Mouse (Mus musculus): ENCODE data around the gene Astn1. TPM values are rescaled to one million over a fixed set of nuclear protein-coding genes. Genes with fewer than 3 reads are reported as not detected.

Gene Astn1
- polyA plus RNA-seq, 1 experiment from 2014 or later: 2.6 TPM

DNA sequence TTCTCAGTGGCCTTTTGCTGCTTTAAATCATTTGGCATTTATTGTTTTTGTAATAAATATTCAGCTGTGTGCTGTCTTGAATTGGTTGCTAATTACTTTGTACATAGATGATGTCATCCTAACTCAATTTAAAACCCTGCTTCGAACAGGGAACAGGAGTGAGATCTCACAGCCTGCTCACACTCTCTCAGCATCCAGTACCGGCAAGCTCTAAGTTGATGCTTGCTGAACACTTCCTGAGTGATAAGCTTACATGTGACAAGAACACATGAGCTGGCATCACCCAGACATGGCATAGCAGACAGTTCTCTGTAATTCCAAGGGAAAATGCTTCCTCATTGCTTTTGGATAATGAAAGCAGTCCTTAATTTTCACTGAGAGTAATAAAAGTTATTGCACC lies 38.8 kb downstream of the Astn1 start:
- no peaks in the 10 kb centered on the region for H3K4me1 ChIP-seq (ENCODE audit: control insufficient read depth, insufficient read depth, low read length)
- ATAC-seq (replicated peaks; ENCODE audit: insufficient number of reproducible peaks, low FRiP score, low TSS enrichment): no peak
- WGBS (ENCODE audit: insufficient replicate concordance): 46% methylated on average over 2 of the region's 2 CpGs
- no peaks in the 10 kb centered on the region for H3K9me3 ChIP-seq (replicated peaks; ENCODE audit: control insufficient read depth, low read length)
- H3K36me3 ChIP-seq (ENCODE audit: control insufficient read depth, insufficient read depth, low read length): no peaks in the 10 kb centered on the region
- no peak overlapping the region for H3K4me3 ChIP-seq (ENCODE audit: low read depth, low read length)
- no peaks in the 10 kb centered on the region for H3K27me3 ChIP-seq (ENCODE audit: control insufficient read depth, insufficient read depth, low read length)
- H3K27ac ChIP-seq (ENCODE audit: low read depth, low read length): no peak overlapping the region
- H3K9ac ChIP-seq (ENCODE audit: low read depth, low read length): no peak overlapping the region
- no peak overlapping the region for H3K4me2 ChIP-seq

DNA sequence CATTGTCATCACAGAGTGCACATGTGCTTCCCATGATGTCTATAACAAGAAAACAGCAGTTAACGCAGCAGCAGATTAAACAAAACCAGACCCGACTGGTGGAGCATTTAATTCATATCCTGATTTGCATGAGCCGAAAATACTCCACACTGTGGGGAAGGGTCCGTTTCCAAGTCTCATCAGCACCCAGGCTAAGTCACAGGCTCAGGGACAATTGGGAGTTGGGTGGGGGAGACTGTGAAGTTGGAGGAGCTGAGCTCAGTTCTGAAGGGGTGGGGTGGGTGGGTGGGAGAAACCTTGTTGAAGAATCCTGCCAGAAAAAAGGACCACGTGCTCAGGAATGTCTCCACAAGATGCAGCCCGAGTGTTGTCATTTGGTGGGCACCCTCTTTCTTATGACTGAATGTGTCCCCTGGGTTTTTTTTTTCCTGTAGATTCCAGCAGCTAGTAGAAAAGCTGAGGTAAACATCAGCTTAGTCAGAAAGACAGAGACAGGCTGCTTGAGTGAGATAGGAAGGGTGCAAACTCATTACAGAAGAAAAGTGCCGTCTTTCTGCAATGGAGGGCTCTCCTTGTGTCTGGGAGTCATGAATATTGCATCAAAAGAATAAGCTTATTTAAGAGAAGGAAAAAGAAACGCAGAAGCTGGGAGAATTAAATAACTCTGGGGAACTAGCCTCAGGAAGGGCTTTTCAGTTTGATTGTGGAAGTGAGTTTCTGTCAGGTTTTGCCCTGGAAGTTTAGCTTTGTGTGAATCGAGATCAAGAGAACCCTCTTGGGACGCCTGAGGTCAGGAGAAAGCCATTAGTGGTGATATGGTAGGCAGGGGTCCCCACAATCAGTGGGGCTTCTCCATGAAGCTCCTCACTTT lies 44.1 kb downstream of the Astn1 start:
- no peak overlapping the region for H3K27ac ChIP-seq (ENCODE audit: low read depth, low read length)

GRCm38 (mm10) chr1:158408124-158408523 lies 46.1 kb downstream of the Astn1 start:
- Histone ChIP-seq H3K9me3 (replicated peaks; ENCODE audit: control insufficient read depth, low read length) (no peaks in the 10 kb centered on the region), H3K36me3 (ENCODE audit: control insufficient read depth, insufficient read depth, low read length) (no peaks in the 10 kb centered on the region), H3K9ac (ENCODE audit: low read depth, low read length) (no peak overlapping the region), H3K27ac (ENCODE audit: low read depth, low read length) (no peak overlapping the region), H3K4me1 (ENCODE audit: control insufficient read depth, insufficient read depth, low read length) (no peaks in the 10 kb centered on the region), H3K4me3 (ENCODE audit: low read depth, low read length) (no peak overlapping the region), H3K27me3 (ENCODE audit: control insufficient read depth, insufficient read depth, low read length) (no peaks in the 10 kb centered on the region), H3K4me2 (no peak overlapping the region)
- no peak for ATAC-seq (replicated peaks; ENCODE audit: insufficient number of reproducible peaks, low FRiP score, low TSS enrichment)
- 74% methylated on average over 2 of the region's 2 CpGs for WGBS (ENCODE audit: insufficient replicate concordance)

More for the DNA sequence above, 44.1 kb downstream of the Astn1 start:
- ATAC-seq (replicated peaks; ENCODE audit: insufficient number of reproducible peaks, low FRiP score, low TSS enrichment): no peak
- Histone ChIP-seq H3K27me3 (ENCODE audit: control insufficient read depth, insufficient read depth, low read length) (no peaks in the 10 kb centered on the region), H3K36me3 (ENCODE audit: control insufficient read depth, insufficient read depth, low read length) (no peaks in the 10 kb centered on the region), H3K4me1 (ENCODE audit: control insufficient read depth, insufficient read depth, low read length) (no peaks in the 10 kb centered on the region), H3K9me3 (replicated peaks; ENCODE audit: control insufficient read depth, low read length) (no peaks in the 10 kb centered on the region), H3K4me2 (no peak overlapping the region), H3K4me3 (ENCODE audit: low read depth, low read length) (no peak overlapping the region), H3K9ac (ENCODE audit: low read depth, low read length) (no peak overlapping the region)
- 61% methylated on average over 10 of the region's 10 CpGs for WGBS (ENCODE audit: insufficient replicate concordance)

GRCm38 (mm10) chr1:158411146-158411545 lies 49.1 kb downstream of the Astn1 start:
- ATAC-seq (replicated peaks; ENCODE audit: insufficient number of reproducible peaks, low FRiP score, low TSS enrichment): no peak
- no peak overlapping the region for H3K27ac ChIP-seq (ENCODE audit: low read depth, low read length)
- no peak overlapping the region for H3K9ac ChIP-seq (ENCODE audit: low read depth, low read length)
- no peaks in the 10 kb centered on the region for H3K4me1 ChIP-seq (ENCODE audit: control insufficient read depth, insufficient read depth, low read length)
- 70% methylated on average over 3 of the region's 3 CpGs for WGBS (ENCODE audit: insufficient replicate concordance)
- H3K36me3 ChIP-seq (ENCODE audit: control insufficient read depth, insufficient read depth, low read length): no peaks in the 10 kb centered on the region
- H3K9me3 ChIP-seq (replicated peaks; ENCODE audit: control insufficient read depth, low read length): no peaks in the 10 kb centered on the region
- H3K27me3 ChIP-seq (ENCODE audit: control insufficient read depth, insufficient read depth, low read length): no peaks in the 10 kb centered on the region
- no peak overlapping the region for H3K4me2 ChIP-seq
- no peak overlapping the region for H3K4me3 ChIP-seq (ENCODE audit: low read depth, low read length)

GRCm38 (mm10) chr1:158414198-158414597 lies 52.1 kb downstream of the Astn1 start:
- ATAC-seq (replicated peaks; ENCODE audit: insufficient number of reproducible peaks, low FRiP score, low TSS enrichment): no peak
- Histone ChIP-seq H3K4me3 (ENCODE audit: low read depth, low read length) (no peak overlapping the region), H3K9ac (ENCODE audit: low read depth, low read length) (no peak overlapping the region), H3K36me3 (ENCODE audit: control insufficient read depth, insufficient read depth, low read length) (no peaks in the 10 kb centered on the region), H3K27me3 (ENCODE audit: control insufficient read depth, insufficient read depth, low read length) (no peaks in the 10 kb centered on the region), H3K9me3 (replicated peaks; ENCODE audit: control insufficient read depth, low read length) (no peaks in the 10 kb centered on the region), H3K4me1 (ENCODE audit: control insufficient read depth, insufficient read depth, low read length) (no peaks in the 10 kb centered on the region), H3K27ac (ENCODE audit: low read depth, low read length) (no peak overlapping the region), H3K4me2 (no peak overlapping the region)
- 82% methylated on average over 2 of the region's 2 CpGs for WGBS (ENCODE audit: insufficient replicate concordance)

- Histone ChIP-seq H3K4me2 (no peak overlapping the region), H3K4me3 (ENCODE audit: low read depth, low read length) (no peak overlapping the region)
- WGBS (ENCODE audit: insufficient replicate concordance): 79% methylated on average over 8 of the region's 8 CpGs
Measured at GRCm38 (mm10) chr1:158421451-158421850, 59.4 kb downstream of the Astn1 start.

DNA sequence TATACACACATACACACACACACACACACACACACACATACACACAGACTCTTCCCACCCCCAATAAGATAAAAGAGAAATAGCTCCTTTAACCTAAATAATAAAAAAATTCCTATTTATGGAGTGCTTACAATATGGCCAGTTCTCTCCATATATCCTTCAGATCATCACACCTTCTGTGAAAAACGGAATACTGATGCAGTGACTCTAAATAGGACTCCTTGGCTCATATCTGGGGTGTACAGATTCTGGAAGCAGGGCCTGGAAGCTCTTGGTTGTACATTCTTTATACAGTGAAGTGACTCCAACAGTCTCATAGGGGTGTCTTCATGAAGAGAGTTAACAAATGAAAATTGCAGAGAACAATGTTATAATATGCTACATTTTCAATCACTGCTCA lies 60.7 kb downstream of the Astn1 start:
- Histone ChIP-seq H3K4me1 (ENCODE audit: control insufficient read depth, insufficient read depth, low read length) (no peaks in the 10 kb centered on the region), H3K27me3 (ENCODE audit: control insufficient read depth, insufficient read depth, low read length) (no peaks in the 10 kb centered on the region), H3K9ac (ENCODE audit: low read depth, low read length) (no peak overlapping the region), H3K27ac (ENCODE audit: low read depth, low read length) (no peak overlapping the region), H3K4me2 (no peak overlapping the region), H3K4me3 (ENCODE audit: low read depth, low read length) (no peak overlapping the region), H3K9me3 (replicated peaks; ENCODE audit: control insufficient read depth, low read length) (no peaks in the 10 kb centered on the region), H3K36me3 (ENCODE audit: control insufficient read depth, insufficient read depth, low read length) (no peaks in the 10 kb centered on the region)
- WGBS (ENCODE audit: insufficient replicate concordance): 69% methylated on average over 1 of the region's 1 CpGs
- no peak for ATAC-seq (replicated peaks; ENCODE audit: insufficient number of reproducible peaks, low FRiP score, low TSS enrichment)

More at GRCm38 (mm10) chr1:158421451-158421850, 59.4 kb downstream of the Astn1 start:
- Histone ChIP-seq H3K36me3 (ENCODE audit: control insufficient read depth, insufficient read depth, low read length) (no peaks in the 10 kb centered on the region), H3K27ac (ENCODE audit: low read depth, low read length) (no peak overlapping the region), H3K9ac (ENCODE audit: low read depth, low read length) (no peak overlapping the region), H3K27me3 (ENCODE audit: control insufficient read depth, insufficient read depth, low read length) (no peaks in the 10 kb centered on the region), H3K4me1 (ENCODE audit: control insufficient read depth, insufficient read depth, low read length) (no peaks in the 10 kb centered on the region), H3K9me3 (replicated peaks; ENCODE audit: control insufficient read depth, low read length) (no peaks in the 10 kb centered on the region)
- no peak for ATAC-seq (replicated peaks; ENCODE audit: insufficient number of reproducible peaks, low FRiP score, low TSS enrichment)

- ATAC-seq (replicated peaks; ENCODE audit: insufficient number of reproducible peaks, low FRiP score, low TSS enrichment): no peak
- 69% methylated on average over 1 of the region's 1 CpGs for WGBS (ENCODE audit: insufficient replicate concordance)
- Histone ChIP-seq H3K4me3 (ENCODE audit: low read depth, low read length) (no peak overlapping the region), H3K4me2 (no peak overlapping the region), H3K27me3 (ENCODE audit: control insufficient read depth, insufficient read depth, low read length) (no peaks in the 10 kb centered on the region), H3K9ac (ENCODE audit: low read depth, low read length) (no peak overlapping the region), H3K27ac (ENCODE audit: low read depth, low read length) (no peak overlapping the region), H3K4me1 (ENCODE audit: control insufficient read depth, insufficient read depth, low read length) (no peaks in the 10 kb centered on the region), H3K9me3 (replicated peaks; ENCODE audit: control insufficient read depth, low read length) (no peaks in the 10 kb centered on the region), H3K36me3 (ENCODE audit: control insufficient read depth, insufficient read depth, low read length) (no peaks in the 10 kb centered on the region)
Measured at GRCm38 (mm10) chr1:158446071-158446470, 84.0 kb downstream of the Astn1 start.

- 81% methylated on average over 7 of the region's 7 CpGs for WGBS (ENCODE audit: insufficient replicate concordance)
- no peak for ATAC-seq (replicated peaks; ENCODE audit: insufficient number of reproducible peaks, low FRiP score, low TSS enrichment)
- Histone ChIP-seq H3K36me3 (ENCODE audit: control insufficient read depth, insufficient read depth, low read length) (no peaks in the 10 kb centered on the region), H3K9me3 (replicated peaks; ENCODE audit: control insufficient read depth, low read length) (no peaks in the 10 kb centered on the region), H3K4me2 (no peak overlapping the region), H3K9ac (ENCODE audit: low read depth, low read length) (no peak overlapping the region), H3K27me3 (ENCODE audit: control insufficient read depth, insufficient read depth, low read length) (no peaks in the 10 kb centered on the region), H3K4me3 (ENCODE audit: low read depth, low read length) (no peak overlapping the region), H3K27ac (ENCODE audit: low read depth, low read length) (no peak overlapping the region), H3K4me1 (ENCODE audit: control insufficient read depth, insufficient read depth, low read length) (no peaks in the 10 kb centered on the region)
Measured at GRCm38 (mm10) chr1:158447956-158448355, 85.9 kb downstream of the Astn1 start.
